ENCODE assay signal across 8 mouse cellular contexts in genomic region chr16:29728769-29729481, GRCm38 (mm10).
DNase-seq lines count a peak whose midpoint lies in the region; ATAC-seq and TF ChIP-seq lines count a peak whose summit lies in the region.

No protein-coding gene starts in this region.

- no peak overlapping the region for H3K4me2 ChIP-seq in forebrain, embryonic 15.5 days (replicated peaks)

- ATAC-seq in forebrain, embryonic 15.5 days (replicated peaks): peak; percentile 62

- no peaks in the 10 kb centered on the region for H3K9me3 ChIP-seq in ES-E14 (ENCODE audit: control insufficient read depth, insufficient read depth, low read depth, low read length)
- H3K9me3 ChIP-seq in forebrain, embryonic 15.5 days: no peaks in the 10 kb centered on the region
- no peaks in the 10 kb centered on the region for H3K9me3 ChIP-seq in hindbrain, embryonic 10.5 days

- H3K36me3 ChIP-seq in ES-E14 (ENCODE audit: control insufficient read depth, insufficient read depth, low read length, poor library complexity, severe bottlenecking): no peaks in the 10 kb centered on the region
- H3K36me3 ChIP-seq in forebrain, embryonic 15.5 days: no peaks in the 10 kb centered on the region
- no peaks in the 10 kb centered on the region for H3K36me3 ChIP-seq in hindbrain, embryonic 10.5 days

- in situ Hi-C loops in ES-E14 (cut with MboI; ENCODE audit: low sequenced_read_pairs in 2 of 2, unreplicated experiment in 2 of 2): loop anchor here in 1 of 2 experiments (10.0 kb wide), 1 partner anchor 486 kb away; no protein-coding TSS in a partner anchor

- H3K9ac ChIP-seq in ES-E14 (ENCODE audit: insufficient read depth, low read depth, low read length, poor library complexity, severe bottlenecking): no peak overlapping the region
- no peak overlapping the region for H3K9ac ChIP-seq in forebrain, embryonic 15.5 days (replicated peaks)

- peaks cover 44% of the 10 kb centered on the region for H3K27me3 ChIP-seq in forebrain, embryonic 15.5 days
- peaks cover 100% of the 10 kb centered on the region for H3K27me3 ChIP-seq in hindbrain, embryonic 10.5 days (ENCODE audit: insufficient read depth, poor library complexity, severe bottlenecking)

- H3K4me3 ChIP-seq in ES-E14 (ENCODE audit: insufficient read depth in 1 of 2, low read depth in 1 of 2, low read length in 2 of 2, poor library complexity in 1 of 2, severe bottlenecking in 1 of 2): no peak overlapping the region
- no peak overlapping the region for H3K4me3 ChIP-seq in forebrain, embryonic 15.5 days
- H3K4me3 ChIP-seq in hindbrain, embryonic 10.5 days: no peak overlapping the region

- H3K4me1 ChIP-seq in ES-E14 (ENCODE audit: control insufficient read depth in 2 of 2, insufficient read depth in 2 of 2, low read length in 2 of 2, poor library complexity in 1 of 2): no peaks in the 10 kb centered on the region
- peaks cover 25% of the 10 kb centered on the region for H3K4me1 ChIP-seq in forebrain, embryonic 15.5 days
- H3K4me1 ChIP-seq in hindbrain, embryonic 10.5 days (replicated peaks): peaks cover 26% of the 10 kb centered on the region

- WGBS in forebrain, embryonic 15.5 days: 18% methylated on average over 10 of the region's 10 CpGs
- WGBS in hindbrain, embryonic 10.5 days: 18% methylated on average over 10 of the region's 10 CpGs

- DNase-seq in ES-E14 (ENCODE audit: low read depth, low spot score): peak; percentile 63
- peak; percentile 53 for DNase-seq in c-Kit-positive CD71-positive TER-119-positive erythroid progenitor cells, embryonic 14.5 days (ENCODE audit: low spot score)
- DNase-seq in hindbrain, embryonic 10.5 days (ENCODE audit: low spot score): peak; percentile 86
- peak; percentile 79 to 85 for DNase-seq in layer of hippocampus, postnatal 14 days (ENCODE audit: low spot score in 2 of 2)
- peak; percentile 92 for DNase-seq in lung, postnatal 36 days
- peak; percentile 89 for DNase-seq in right cerebral cortex, adult 2 months (ENCODE audit: low spot score in 2 of 2)
- peak; percentile 74 for DNase-seq in urinary bladder, adult 2 months (ENCODE audit: low spot score)

- H3K27ac ChIP-seq in ES-E14 (ENCODE audit: insufficient read depth, low read depth, low read length, poor library complexity, severe bottlenecking): no peak overlapping the region
- H3K27ac ChIP-seq in forebrain, embryonic 15.5 days (replicated peaks): no peak overlapping the region
- H3K27ac ChIP-seq in hindbrain, embryonic 10.5 days: no peak overlapping the region

TF ChIP-seq in ES-E14, 5 proteins besides CTCF, POLR2A, EP300 and RAD21:
- no peak for TF ChIP-seq HCFC1 (IDR thresholded peaks at IDR 0.05; ENCODE audit: borderline replicate concordance, insufficient read depth, low read length)
- no peak for TF ChIP-seq MAFK (IDR thresholded peaks at IDR 0.05; ENCODE audit: insufficient read depth, low read depth, low read length)
- peak; percentile 66; the same call in 1 of the 2 replicates for TF ChIP-seq ZC3H11A (IDR thresholded peaks at IDR 0.05; ENCODE audit: borderline replicate concordance, low read depth, low read length)
- TF ChIP-seq ZNF384 (IDR thresholded peaks at IDR 0.05; ENCODE audit: low read depth, low read length): no peak
TF ChIP-seq in ES-E14: peak in this region for 1.
